Mouse (Mus musculus) kidney, embryonic 16.5 days (tissue): ENCODE data around the gene Prr36. TPM values are rescaled to one million over a fixed set of nuclear protein-coding genes. Genes with fewer than 3 reads are reported as not detected.

Experiments
- polyA plus RNA-seq: library from polyadenylated mRNA; unstranded; fragments of >200 nt; fragmentation: Nextera tagmentation; extraction: Ambion mirVana; gene quantifications from 2 replicates; pipeline ENCODE4 v1.2.1, GENCODE M21; 2015

The Prr36 gene
- polyA plus RNA-seq, 1 experiment from 2014 or later: 4.7 TPM

Other genes starting within 250 kb of the Prr36 start
- 0.14 TPM in 1 of 2 replicates, not detected in the other for gene Cd209f, start 111.6 kb downstream of the Prr36 start, polyA plus RNA-seq
- not detected in 2 replicates for gene Cd209g, start 83.4 kb downstream of the Prr36 start, polyA plus RNA-seq
- gene Evi5l, start 50.9 kb downstream of the Prr36 start, polyA plus RNA-seq: 27.6 and 30.3 TPM in 2 replicates
- 1.4 and 1.6 TPM in 2 replicates for gene Lrrc8e, start 9.4 kb upstream of the Prr36 start, polyA plus RNA-seq
- gene Map2k7, start 21.3 kb upstream of the Prr36 start, polyA plus RNA-seq: 30.6 and 33.6 TPM in 2 replicates
- 1.2 and 1.3 TPM in 2 replicates for gene Gm49320, start 21.4 kb upstream of the Prr36 start, polyA plus RNA-seq
- gene Tgfbr3l, start 30.8 kb upstream of the Prr36 start, polyA plus RNA-seq: 4.2 and 4.8 TPM in 2 replicates
- 60.1 and 61.9 TPM in 2 replicates for gene Snapc2, start 35.6 kb upstream of the Prr36 start, polyA plus RNA-seq
- 109 and 118 TPM in 2 replicates for gene Ctxn1, start 41.8 kb upstream of the Prr36 start, polyA plus RNA-seq
- 76.8 and 86.1 TPM in 2 replicates for gene Timm44, start 58.5 kb upstream of the Prr36 start, polyA plus RNA-seq
- 15.5 and 20.6 TPM in 2 replicates for gene Ccl25, start 107.8 kb upstream of the Prr36 start, polyA plus RNA-seq
- gene Elavl1, start 108.0 kb upstream of the Prr36 start, polyA plus RNA-seq: 231 and 245 TPM in 2 replicates